Mouse (Mus musculus): ENCODE measurements at regions not wholly inside any gene's neighbourhood (a gene's known extent, or its start where the extent isn't known, plus 50 kb on each side); places are given as distances from the start of the nearest gene placed in this dataset.

DNA sequence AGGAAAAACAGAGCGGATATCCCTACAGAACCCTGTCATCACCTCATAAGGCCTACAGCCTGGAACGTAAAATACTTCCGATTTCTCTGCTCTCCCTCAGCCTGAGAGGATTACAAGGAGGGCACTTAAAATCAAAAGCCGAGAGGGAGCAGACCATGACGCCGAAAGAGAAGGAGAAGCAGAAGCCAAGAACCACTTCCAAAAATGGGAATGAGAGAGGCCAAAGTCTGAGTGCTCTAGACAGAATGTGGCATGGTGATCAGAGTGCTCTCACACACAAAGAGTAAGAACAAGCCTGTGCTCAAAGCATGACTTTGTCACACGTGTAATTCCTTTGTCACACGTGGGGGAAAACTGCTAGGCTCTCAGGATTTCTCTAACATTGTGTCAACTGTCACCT is 125.9 kb downstream of the Hlx start:
- no peak for DNase-seq (ENCODE audit: low spot score in 2 of 2)

DNA sequence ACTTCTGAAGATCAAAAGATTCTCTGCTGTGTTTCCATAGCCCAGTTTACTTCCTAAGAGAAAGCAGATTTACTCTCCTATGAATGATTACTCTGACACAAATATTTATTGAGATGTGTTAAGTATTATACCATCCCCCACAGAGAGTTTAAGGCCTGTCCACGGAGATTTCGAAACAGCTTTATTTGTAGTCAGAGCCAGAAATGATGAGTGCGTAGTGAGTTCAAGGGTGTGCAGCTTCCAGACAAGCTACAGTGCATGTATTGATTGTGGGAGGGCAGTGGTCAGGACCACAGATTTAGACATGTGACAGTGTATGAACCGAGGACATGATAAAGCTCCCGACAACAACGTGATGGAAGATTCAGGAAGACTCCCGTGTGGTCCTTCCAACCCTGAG is 126.8 kb downstream of the Hlx start:
- no peak for DNase-seq (ENCODE audit: low spot score in 2 of 2)

DNA sequence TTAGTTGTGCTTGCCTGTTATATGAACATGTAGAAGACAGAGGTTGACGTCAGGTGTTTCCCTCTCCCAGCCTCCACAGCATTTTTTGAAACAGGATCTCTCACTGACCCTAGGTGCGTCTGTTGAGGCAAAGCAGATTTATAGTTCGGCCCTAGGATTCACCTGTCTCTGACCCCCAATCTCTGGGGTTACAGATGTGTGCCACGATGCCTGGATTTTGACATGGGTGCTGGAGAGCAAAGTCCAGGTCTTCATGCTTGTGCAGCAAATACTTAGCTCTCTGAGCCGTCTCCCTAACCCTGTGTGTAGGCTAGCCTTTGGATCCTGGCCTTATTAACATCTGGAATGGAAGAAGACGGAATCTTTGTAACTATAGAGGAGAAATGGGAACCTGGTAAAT is 129.3 kb downstream of the Hlx start:
- DNase-seq (ENCODE audit: low spot score in 2 of 2), result no peak

DNA sequence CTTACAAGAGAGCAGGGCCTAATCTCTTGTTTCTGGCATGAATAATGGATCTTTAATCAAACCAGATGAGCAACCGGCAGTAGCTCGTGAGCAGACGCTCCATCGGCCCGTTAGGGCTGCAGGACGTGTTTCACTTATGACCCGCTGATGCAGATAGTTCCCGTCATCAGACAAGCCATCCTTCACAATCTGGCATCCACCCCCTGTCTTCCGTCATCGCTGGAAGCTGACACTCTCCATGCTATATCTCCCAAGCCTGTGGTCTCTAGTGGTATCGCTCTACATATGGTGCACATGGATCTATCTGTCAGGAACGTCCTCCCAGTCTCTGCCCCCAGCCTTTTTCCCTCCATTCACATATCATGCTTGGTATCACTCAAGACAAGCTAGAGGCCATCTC is 137.0 kb downstream of the Hlx start:
- DNase-seq (ENCODE audit: low spot score in 2 of 2), result no peak

DNA sequence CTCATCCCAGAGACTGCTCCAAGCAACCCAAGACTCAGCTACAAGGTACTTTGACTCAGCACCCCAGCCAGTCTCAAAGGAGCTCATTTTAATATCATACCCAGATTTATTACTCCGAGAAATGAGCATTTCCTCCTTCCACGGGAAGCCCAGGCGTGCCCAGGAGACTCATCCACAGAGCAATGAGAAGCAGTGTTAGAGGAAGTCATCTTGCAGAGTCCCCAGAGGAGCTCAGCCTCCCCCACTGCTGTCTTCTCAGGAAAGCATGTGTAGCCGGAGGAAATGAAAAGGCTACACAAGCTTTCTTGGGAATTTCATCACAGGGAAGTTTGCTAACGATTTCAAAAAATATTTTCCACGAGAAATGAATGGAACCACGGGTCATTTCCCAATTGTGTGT is 141.8 kb downstream of the Hlx start:
- no peak for DNase-seq (ENCODE audit: low spot score in 2 of 2)

DNA sequence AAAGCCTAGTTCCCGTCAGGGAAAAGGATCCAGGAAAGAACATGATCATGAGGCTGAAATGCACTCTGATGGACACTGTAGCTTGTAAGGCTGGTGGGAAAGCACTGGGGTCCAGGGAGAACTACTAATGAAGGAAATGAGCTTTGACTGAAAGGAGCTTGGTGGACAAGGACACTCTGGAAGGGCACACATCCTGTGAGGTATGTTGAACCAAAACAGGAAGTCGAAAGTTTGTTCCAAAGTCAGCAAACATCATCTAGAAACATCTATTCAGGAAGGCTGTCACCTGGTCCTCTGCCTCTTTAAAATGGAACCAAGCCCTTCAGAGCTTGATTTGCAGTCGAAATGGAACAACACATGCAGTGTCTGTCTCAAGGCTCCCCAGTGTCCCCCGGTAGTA is 143.1 kb downstream of the Hlx start:
- no peak for DNase-seq (ENCODE audit: low spot score in 2 of 2)

DNA sequence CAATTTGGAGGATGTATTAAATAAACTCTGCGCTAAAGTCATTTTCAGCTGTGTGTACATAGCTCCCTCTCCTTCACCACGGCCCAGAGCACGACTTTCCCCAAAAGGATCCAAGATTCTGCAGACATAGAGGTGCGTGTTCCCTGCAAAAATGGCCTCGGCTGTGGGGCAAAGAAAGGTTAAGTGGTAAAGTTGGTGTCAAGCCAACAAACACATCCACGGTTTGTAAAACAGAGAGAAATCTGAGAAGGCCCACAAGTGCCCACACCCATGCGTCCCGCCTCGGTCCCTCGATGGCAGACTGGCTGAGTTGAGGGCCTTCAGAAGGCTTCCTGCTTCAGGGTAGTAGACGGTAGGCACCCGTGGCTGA is 147.9 kb downstream of the Hlx start:
- no peak for DNase-seq (ENCODE audit: low spot score in 2 of 2)

DNA sequence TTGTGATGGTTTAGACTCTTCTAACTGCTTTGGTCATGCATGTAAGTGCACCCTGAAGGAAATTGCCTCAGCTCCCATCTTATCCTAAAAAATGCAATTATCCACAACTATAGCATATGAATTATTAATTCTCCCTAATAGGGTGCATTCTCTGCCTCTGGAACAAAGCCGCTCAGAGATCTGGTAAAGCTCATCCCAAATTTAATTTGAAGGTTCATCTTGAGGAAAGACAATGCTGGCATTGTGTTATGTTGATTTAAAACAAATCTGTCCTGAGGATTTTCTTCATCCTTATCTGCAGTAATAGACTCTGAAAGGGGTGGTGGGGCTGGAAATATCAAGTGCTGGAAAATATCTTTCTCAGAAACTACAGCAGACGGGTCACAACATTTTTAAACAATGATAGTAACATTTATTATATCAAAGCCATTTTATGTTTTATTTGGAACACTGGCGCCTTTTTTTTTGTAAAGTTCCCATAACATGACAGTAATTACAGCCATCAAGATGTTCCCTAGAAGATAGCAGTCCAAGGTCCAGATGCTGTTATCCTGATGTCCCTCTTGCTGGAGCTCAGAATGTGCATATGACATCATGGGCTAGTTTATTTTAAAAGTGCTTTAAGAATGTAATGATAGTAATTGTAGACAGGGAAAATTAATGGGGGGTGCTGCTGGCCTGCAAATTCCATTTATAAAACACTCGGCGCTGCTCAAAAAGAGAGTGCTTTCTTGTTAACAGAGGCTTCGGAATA is 148.5 kb downstream of the Hlx start:
- DNase-seq (ENCODE audit: low spot score in 2 of 2), result no peak

DNA sequence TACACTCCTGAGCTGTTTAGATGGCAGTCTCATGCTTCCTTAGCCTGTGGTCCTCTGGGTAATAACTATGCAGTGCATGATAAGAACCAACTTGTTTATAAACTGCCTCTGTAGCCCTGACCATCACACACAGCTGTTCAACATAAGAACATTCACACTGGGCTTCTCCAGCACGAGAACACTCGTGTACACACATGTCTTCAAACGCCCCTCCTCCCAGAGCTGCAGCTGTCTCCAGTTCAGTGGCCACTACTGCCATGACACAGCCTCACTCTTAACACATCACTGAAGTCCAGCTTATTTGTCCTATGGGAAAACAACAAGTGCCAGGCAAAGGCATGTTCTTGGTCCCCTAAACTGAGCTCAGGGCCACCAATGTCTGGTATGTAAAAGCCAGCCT is 152.9 kb downstream of the Hlx start:
- no peak for DNase-seq (ENCODE audit: low spot score in 2 of 2)

DNA sequence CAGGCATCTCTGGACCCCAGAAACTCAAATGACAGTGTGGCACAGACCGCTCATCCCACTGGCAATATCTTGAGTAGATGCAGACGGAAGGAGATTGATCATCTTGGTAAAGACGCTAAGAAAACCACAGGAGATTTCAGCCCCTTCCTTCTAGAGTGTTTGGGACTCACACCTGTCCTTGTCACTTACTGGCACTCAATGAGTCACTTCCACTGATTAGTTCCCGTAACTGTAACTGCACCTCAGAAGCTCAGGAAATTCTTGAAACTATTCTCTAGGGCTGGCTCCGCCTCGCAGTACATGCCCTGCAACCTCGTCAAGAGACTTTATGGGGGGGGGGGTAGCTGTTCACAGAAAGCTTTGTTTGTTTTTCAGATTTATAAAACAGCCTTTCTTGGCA is 155.9 kb downstream of the Hlx start:
- DNase-seq (ENCODE audit: low spot score in 2 of 2), result no peak

DNA sequence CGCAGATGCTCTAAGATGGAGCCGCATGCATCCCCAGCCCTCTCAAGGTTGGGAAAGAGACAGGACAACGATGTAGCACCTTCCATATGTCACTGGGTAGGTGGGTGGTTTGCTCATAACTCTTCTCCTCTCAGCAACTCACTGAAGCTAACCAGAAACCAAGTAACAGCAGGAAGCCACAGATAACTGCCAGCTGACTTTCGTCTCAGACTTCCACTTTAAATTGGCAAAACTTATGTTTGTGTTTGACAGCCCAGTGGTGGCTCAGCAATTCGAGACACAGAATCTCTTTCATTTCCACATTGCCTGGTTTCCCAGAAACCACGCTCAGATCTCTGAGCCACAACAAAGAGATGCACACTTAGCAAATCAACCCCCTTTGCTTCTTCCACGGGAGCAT is 159.1 kb downstream of the Hlx start:
- no peak for DNase-seq (ENCODE audit: low spot score in 2 of 2)

DNA sequence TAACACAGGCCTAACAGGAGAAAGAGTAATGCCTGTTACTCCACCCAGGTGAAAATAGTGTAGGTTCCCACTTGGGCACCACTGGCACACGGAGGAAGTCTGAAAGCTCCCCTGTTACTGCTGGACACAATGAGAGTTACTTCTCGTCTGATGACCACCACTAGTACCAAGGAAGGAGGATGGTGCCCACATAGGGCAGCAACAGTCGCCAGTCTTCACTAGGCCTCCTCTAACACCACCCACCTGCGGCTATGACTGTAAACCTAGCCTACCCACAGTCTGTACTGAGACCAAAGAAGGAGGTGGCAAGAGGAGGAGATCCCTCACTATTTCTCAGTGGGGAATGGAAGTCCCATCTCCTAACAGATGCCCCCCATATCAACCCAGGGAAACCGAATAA is 161.7 kb downstream of the Hlx start:
- no peak for DNase-seq (ENCODE audit: low spot score in 2 of 2)

DNA sequence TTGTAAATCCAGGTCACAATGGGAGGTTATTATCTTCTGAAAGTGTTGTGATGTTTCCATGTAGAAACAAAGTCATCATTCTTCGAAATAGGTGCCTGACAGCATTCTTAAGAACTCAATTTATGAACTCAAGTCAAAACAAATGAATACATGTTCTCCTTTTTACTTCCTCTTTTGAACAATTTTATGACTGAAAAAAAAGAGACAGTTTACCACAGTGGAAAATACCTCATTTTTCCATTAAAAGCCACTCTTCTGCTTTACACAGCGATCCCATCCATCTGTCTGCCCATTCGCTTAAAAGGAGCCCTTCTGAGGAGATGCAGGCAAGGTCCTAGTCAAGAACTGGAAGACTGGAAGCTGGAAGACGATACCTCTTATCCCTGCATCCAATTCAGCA is 169.5 kb downstream of the Hlx start:
- DNase-seq (ENCODE audit: low spot score in 2 of 2), result no peak

DNA sequence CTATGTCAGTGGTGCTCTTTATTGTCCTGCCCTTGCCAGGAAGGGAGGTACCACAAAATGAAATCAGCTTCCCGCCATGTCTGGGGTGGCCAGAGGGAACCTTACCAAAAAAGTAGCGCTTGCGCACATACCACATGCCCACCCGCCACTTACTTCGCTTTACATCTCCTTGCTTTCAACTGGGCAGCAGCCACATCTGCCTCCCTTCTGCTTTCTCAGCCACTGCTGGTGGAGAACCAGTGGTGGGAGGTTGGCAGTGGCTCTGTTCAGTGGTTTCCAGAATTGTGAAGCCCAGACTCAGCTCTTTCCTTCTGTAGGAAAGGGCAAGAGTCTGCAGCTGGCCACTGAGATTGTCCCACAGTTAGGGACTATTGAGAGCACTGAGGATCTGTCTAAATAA is 170.2 kb downstream of the Hlx start:
- no peak for DNase-seq (ENCODE audit: low spot score in 2 of 2)

DNA sequence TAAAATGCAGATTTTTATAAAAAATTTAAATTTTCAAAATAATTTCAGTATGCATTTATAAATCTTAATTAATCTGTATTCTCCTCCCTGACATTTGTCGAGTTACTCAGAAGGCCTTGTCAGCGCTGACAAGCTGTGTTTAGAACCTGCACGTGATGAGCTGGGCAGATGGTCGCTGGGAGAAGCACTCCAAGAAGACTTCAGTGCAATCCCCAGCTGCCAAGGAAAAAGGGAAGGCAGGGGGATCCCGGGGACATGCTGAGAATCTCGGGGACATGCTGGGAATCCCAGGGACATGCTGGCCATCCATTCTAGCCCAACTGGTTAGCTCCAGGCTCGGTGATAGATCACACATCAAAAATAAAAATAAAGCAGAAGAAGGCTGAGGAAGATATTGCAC is 172.9 kb downstream of the Hlx start:
- no peak for DNase-seq (ENCODE audit: low spot score in 2 of 2)

DNA sequence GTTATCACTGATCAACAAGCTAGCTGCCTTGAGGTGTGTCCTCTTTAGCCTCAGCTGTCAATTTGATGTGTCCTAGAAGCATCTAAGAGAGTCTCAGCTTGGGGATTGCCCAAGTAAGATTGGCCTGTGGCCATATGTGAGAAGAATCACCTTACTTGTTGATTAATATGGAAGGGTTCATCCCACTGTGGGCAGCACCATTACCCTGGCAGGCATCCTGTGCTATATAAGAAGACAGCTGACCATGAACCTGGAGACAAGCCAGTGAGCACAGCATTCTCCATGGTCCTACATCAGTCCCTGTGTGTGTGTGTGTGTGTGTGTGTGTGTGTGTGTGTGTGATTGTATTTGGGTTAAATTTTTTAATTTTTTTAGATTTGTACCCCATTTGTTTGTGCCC is 178.6 kb downstream of the Hlx start:
- no peak for DNase-seq (ENCODE audit: low spot score in 2 of 2)

DNA sequence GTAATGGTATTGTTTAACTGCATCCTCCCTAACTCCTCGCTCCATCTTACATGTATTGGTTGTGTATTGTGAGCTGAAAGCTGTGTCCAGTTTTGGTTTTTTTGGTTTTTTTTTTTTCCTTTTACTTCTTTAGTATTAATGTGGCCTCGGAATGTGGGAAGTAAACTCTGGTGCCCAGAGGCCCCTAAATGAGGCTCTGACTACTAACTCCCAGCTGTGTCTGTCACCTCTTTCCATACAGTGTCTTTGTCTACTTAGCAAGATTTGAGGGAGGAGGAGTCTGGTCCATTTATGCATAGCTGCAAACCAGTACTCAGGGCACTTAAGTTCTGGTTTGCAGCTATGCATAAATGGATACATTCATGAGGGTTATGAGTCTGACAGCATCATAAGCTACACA is 181.9 kb downstream of the Hlx start:
- no peak for DNase-seq (ENCODE audit: low spot score in 2 of 2)

DNA sequence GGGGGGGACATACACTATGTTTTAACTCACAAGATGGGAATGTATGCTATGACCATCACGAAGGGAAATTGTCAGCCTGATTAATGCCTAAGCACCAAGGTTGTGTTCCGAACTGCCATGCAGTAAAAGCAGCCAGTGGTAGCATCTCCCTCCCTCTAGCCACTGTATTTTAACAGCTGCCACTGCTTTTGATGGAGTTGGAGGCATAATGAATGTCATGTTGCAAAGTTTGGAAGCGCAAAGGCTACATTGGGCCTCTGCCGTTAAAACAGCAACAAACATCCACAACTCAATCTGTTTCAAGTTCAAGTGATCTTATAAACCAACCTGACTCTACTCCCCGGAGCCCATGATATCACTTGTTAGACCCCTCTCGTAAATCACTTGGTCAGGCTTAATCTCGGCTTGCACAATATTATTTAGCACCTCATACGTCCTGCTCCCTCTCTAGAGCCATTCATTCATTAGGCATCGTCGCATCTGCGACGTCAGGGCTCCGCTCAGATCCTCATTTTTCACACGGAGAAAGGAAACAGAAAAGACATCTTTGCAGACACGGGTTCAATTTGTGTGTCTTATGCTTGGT is 184.7 kb downstream of the Hlx start:
- DNase-seq (ENCODE audit: low spot score in 2 of 2), result no peak

DNA sequence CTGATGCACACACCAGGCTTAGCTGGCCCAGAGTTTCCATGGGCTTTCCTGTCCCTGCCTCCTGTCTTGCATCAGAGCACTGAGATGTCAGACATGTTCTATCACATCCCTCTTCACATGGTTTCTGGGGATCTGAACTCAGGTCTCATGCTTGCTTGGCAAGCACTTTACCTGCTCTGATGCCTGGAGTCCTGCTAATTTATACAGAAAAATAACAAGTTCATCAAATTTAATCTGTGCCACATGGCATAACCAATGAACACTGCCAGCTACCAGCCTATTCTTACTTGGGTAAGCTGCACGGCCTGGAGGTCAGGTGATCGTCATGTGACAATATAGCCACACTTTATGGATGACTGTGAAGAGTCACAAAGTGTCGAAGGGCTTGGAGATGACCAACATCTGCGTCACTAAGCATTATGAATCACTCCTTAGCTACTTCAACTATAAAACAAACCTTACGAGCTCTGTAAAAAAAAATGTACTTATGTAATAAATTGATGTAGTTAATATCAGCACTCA is 186.2 kb downstream of the Hlx start:
- no peak for DNase-seq (ENCODE audit: low spot score in 2 of 2)

DNA sequence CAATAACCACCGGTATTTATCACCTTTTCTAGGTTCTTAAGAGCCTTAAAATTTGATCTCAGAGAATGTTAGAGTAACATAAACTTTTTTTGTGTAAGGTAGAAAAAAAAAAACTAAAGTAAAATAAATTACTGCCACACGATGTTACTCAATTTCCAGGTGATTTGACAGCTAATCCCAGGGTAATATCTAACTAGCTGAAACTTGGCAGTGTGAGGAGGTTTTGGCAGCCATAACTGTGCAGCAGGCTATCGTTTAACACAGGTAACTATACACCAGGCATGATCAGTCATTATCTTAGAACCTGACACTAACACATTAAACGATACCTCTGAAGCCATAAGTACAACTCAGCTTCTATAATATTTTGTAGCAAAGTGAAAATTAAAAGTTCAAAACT is 187.3 kb downstream of the Hlx start:
- DNase-seq (ENCODE audit: low spot score in 2 of 2), result no peak

DNA sequence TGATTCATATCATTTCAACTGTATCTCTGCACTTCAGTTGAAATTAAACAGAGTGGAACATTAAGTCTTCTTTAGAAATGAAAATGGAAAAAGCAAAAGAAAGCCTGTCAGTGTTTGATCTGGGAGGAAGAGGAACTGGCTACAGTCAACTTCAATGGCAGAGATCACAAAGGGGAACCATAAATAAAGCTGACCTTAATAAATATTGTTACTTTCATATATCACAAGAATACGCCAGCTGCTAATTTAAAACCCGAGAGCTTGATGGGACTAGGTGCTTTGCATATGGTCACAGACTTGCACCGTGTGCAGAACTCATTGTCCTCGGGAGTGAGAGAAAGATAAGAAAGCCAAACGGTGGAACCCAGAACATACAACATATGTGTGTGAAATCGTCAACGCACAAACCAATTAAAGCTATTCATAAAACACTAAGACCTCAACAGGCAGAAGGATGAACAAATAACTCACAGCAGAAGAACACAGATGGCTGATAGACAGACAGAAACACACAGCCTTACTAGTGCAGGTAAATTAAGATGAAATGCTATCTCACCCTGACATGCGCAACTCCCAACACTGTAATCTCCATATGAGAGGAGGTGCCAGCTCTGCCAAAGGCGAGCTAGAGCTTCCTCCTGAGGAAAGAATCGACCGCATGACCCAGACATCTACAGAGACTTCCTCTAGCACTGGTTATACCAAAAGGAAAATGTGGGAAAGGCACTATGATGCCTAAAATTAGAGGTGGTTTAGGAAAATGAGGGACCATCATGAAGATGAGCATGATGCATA is 189.9 kb downstream of the Hlx start:
- no peak for DNase-seq (ENCODE audit: low spot score in 2 of 2)

DNA sequence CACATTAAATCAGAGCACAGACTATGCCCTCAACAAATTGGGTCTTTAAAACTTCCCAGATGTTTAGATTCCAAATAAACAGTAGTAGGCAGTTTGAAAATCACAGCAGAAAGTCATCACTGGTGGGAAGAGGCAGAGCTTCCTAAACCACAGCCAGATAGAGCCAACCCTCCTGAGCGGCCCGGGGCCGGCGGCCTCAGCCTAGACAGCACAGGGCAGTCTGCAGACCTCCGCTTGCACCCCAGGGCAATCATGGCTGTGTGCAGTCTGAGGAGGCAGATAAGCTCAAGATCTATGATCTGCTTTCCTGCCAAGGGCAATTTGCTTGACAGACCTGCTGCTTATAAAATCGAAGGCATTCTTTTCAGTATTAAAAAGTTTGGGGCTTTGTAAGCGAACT is 192.6 kb downstream of the Hlx start:
- DNase-seq (ENCODE audit: low spot score in 2 of 2), result no peak
